Mouse (Mus musculus): ENCODE measurements around the gene Tmem171.

The Tmem171 gene

GRCm38 (mm10) chr13:98694773-98695314 is at the start of gene Tmem171:
Gene Tmem171, minus strand, starts transcription at chr13:98694834.
- DNase-seq = no peak

- DNase-seq = no peak
Measured at GRCm38 (mm10) chr13:98743829-98744228, 49.2 kb upstream of the Tmem171 start.

GRCm38 (mm10) chr13:98743214-98743613 is 48.6 kb upstream of the Tmem171 start:
- DNase-seq = no peak

- no peak for DNase-seq
Measured at GRCm38 (mm10) chr13:98738213-98738612, 43.6 kb upstream of the Tmem171 start.

GRCm38 (mm10) chr13:98733292-98733691 is 38.7 kb upstream of the Tmem171 start:
- no peak for DNase-seq

GRCm38 (mm10) chr13:98729271-98730062 is 34.8 kb upstream of the Tmem171 start:
- no peak for DNase-seq

GRCm38 (mm10) chr13:98726494-98726893 is 31.9 kb upstream of the Tmem171 start:
- DNase-seq = no peak

GRCm38 (mm10) chr13:98723430-98723829 is 28.8 kb upstream of the Tmem171 start:
- no peak for DNase-seq

GRCm38 (mm10) chr13:98722296-98722695 is 27.7 kb upstream of the Tmem171 start:
- DNase-seq = no peak

GRCm38 (mm10) chr13:98716176-98716575 is 21.5 kb upstream of the Tmem171 start:
- no peak for DNase-seq

GRCm38 (mm10) chr13:98715443-98715990 is 20.9 kb upstream of the Tmem171 start:
- no peak for DNase-seq

- DNase-seq = no peak
Measured at GRCm38 (mm10) chr13:98710655-98711054, 16.0 kb upstream of the Tmem171 start.

GRCm38 (mm10) chr13:98710236-98710635 is 15.6 kb upstream of the Tmem171 start:
- no peak for DNase-seq

GRCm38 (mm10) chr13:98705501-98705900 is 10.9 kb upstream of the Tmem171 start:
- no peak for DNase-seq

GRCm38 (mm10) chr13:98703786-98704185 is 9.2 kb upstream of the Tmem171 start:
- no peak for DNase-seq

- DNase-seq = no peak
Measured at GRCm38 (mm10) chr13:98702361-98702760, 7.7 kb upstream of the Tmem171 start.

GRCm38 (mm10) chr13:98701309-98701675 is 6.7 kb upstream of the Tmem171 start:
- no peak for DNase-seq

GRCm38 (mm10) chr13:98700661-98701308 is 6.2 kb upstream of the Tmem171 start:
- no peak for DNase-seq

GRCm38 (mm10) chr13:98699982-98700540 is 5.4 kb upstream of the Tmem171 start:
- no peak for DNase-seq

GRCm38 (mm10) chr13:98699051-98699744 is 4.6 kb upstream of the Tmem171 start:
- DNase-seq = no peak

GRCm38 (mm10) chr13:98696716-98697115 is 2.1 kb upstream of the Tmem171 start:
- DNase-seq = no peak

- DNase-seq = no peak
Measured at GRCm38 (mm10) chr13:98695546-98695945, 912 bp upstream of the Tmem171 start.

GRCm38 (mm10) chr13:98693316-98693715 is 1.3 kb downstream of the Tmem171 start:
- DNase-seq = no peak

Measured in cerebellum, adult 18-20 months (tissue).